Mouse (Mus musculus) CD4-positive helper T cell, adult 2 months (primary cell): ENCODE measurements at regions not wholly inside any gene's neighbourhood (a gene's known extent, or its start where the extent isn't known, plus 50 kb on each side); places are given as distances from the start of the nearest gene placed in this dataset.

Source experiments
- DNase-seq: peaks from one replicate; pipeline ENCODE4 v3.0.0-alpha.2; 2012; ENCODE audit warnings: low read depth, missing footprints, low spot score

- DNase-seq = no peak
These were observed 236.3 kb downstream of the Lpin1 start for GRCm38 (mm10) chr12:16374331-16374996.

- DNase-seq = no peak
These were observed 240.7 kb downstream of the Lpin1 start for GRCm38 (mm10) chr12:16370061-16370460.

- DNase-seq = no peak
These were observed 248.4 kb downstream of the Lpin1 start for GRCm38 (mm10) chr12:16362341-16362740.

GRCm38 (mm10) chr12:16358831-16359230 lies 251.9 kb downstream of the Lpin1 start:
- DNase-seq = no peak

GRCm38 (mm10) chr12:16354711-16355110 lies 256.1 kb downstream of the Lpin1 start:
- no peak for DNase-seq

- DNase-seq = no peak
These were observed 259.0 kb downstream of the Lpin1 start for GRCm38 (mm10) chr12:16351751-16352150.

- no peak for DNase-seq
These were observed 261.5 kb downstream of the Lpin1 start for GRCm38 (mm10) chr12:16349310-16349709.

- DNase-seq = no peak
These were observed 266.7 kb downstream of the Lpin1 start for GRCm38 (mm10) chr12:16344021-16344420.

GRCm38 (mm10) chr12:16342030-16342429 lies 268.7 kb downstream of the Lpin1 start:
- peak; percentile 7 for DNase-seq

- no peak for DNase-seq
These were observed 279.3 kb downstream of the Lpin1 start for GRCm38 (mm10) chr12:16331456-16331855.

GRCm38 (mm10) chr12:16329129-16329528 lies 281.6 kb downstream of the Lpin1 start:
- no peak for DNase-seq

GRCm38 (mm10) chr12:16320536-16321402 lies 290.0 kb downstream of the Lpin1 start:
- DNase-seq = no peak

- DNase-seq = no peak
These were observed 302.7 kb downstream of the Lpin1 start for GRCm38 (mm10) chr12:16308101-16308500.

- peak; percentile 49 for DNase-seq
These were observed 305.9 kb downstream of the Lpin1 start for GRCm38 (mm10) chr12:16304701-16305377.

GRCm38 (mm10) chr12:16285061-16285460 lies 325.7 kb downstream of the Lpin1 start:
- DNase-seq = no peak

- DNase-seq = no peak
These were observed 331.6 kb downstream of the Lpin1 start for GRCm38 (mm10) chr12:16279146-16279545.

- no peak for DNase-seq
These were observed 333.0 kb downstream of the Lpin1 start for GRCm38 (mm10) chr12:16277567-16278332.

GRCm38 (mm10) chr12:16277144-16277543 lies 333.6 kb downstream of the Lpin1 start:
- DNase-seq = no peak

- peak; percentile 8 for DNase-seq
These were observed 334.5 kb downstream of the Lpin1 start for GRCm38 (mm10) chr12:16276301-16276700.

GRCm38 (mm10) chr12:16272441-16272840 lies 338.3 kb downstream of the Lpin1 start:
- DNase-seq = no peak

- no peak for DNase-seq
These were observed 339.9 kb downstream of the Lpin1 start for GRCm38 (mm10) chr12:16270876-16271275.

GRCm38 (mm10) chr12:16269706-16270105 lies 341.1 kb downstream of the Lpin1 start:
- DNase-seq = no peak
